Mouse (Mus musculus) heart, postnatal 0 days (tissue): ENCODE data around the gene 4930568D16Rik. TPM values are rescaled to one million over a fixed set of nuclear protein-coding genes. Genes with fewer than 3 reads are reported as not detected.
A peak's percentile ranks its signal among the peaks of the same experiment; 100 is the strongest.

Experiments
- ATAC-seq: fragments of 200-750 bp; cut with Nextera tagmentation; 2 replicates; pipeline ENCODE4 v1.8.0; 2017; ENCODE audit warnings: low read depth, moderate number of reproducible peaks, moderate library complexity; ENCODE audit not compliant: insufficient read depth
- DNase-seq: peaks from one replicate; pipeline ENCODE4 v3.0.0-alpha.2; 2016; ENCODE audit warnings: low spot score
- H3K27ac ChIP-seq: fragments of 300-500 bp; sonication (generic); 2 replicates; pipeline ENCODE4 v1.5.1; 2014; ENCODE audit warnings: low read depth, mild to moderate bottlenecking
- H3K27me3 ChIP-seq: fragments of 300-500 bp; sonication (generic); 2 replicates; pipeline ENCODE4 v1.6.1; 2014; ENCODE audit warnings: low read length, mixed read lengths; ENCODE audit not compliant: control insufficient read depth, insufficient read depth
- H3K36me3 ChIP-seq: fragments of 300-500 bp; sonication (generic); replicated peaks from 2 replicates; pipeline ENCODE4 v1.6.1; 2014; ENCODE audit warnings: low read length, mixed read lengths; ENCODE audit not compliant: control insufficient read depth, insufficient read depth
- H3K4me1 ChIP-seq: fragments of 300-500 bp; sonication (generic); 2 replicates; pipeline ENCODE4 v1.6.1; 2014; ENCODE audit warnings: antibody characterized with exemption; ENCODE audit not compliant: control insufficient read depth, insufficient read depth
- H3K4me2 ChIP-seq: fragments of 300-500 bp; sonication (generic); 2 replicates; pipeline ENCODE4 v1.6.1; 2014; ENCODE audit warnings: low read depth, mild to moderate bottlenecking, low read length, moderate library complexity
- H3K4me3 ChIP-seq: fragments of 300-500 bp; sonication (generic); 2 replicates; pipeline ENCODE4 v1.5.1; 2014; ENCODE audit warnings: low read depth, low read length
- H3K9ac ChIP-seq: fragments of 300-500 bp; sonication (generic); replicated peaks from 2 replicates; pipeline ENCODE4 v1.6.1; 2014; ENCODE audit warnings: low read depth, low read length, mixed read lengths
- H3K9me3 ChIP-seq: fragments of 300-500 bp; sonication (generic); replicated peaks from 2 replicates; pipeline ENCODE4 v1.6.1; 2016; ENCODE audit warnings: low read length; ENCODE audit not compliant: control insufficient read depth
- CTCF ChIP-seq: IDR thresholded peaks from 2 replicates; pipeline ENCODE4 v1.5.1; 2016; ENCODE audit warnings: antibody characterized with exemption, control low read depth, low read depth
- EP300 ChIP-seq: IDR thresholded peaks from 2 replicates; pipeline ENCODE4 v1.6.1; 2016; ENCODE audit warnings: antibody characterized with exemption, low read depth
- WGBS: fragments of 180-500 bp; shearing (Covaris S2); extraction: QIAGEN DNeasy Blood & Tissue Kit; methylation state at CpG from one replicate; pipeline ENCODE4 v1.1.7; 2014; 5-methylcytosine and 5-hydroxymethylcytosine counted together
- polyA plus RNA-seq: library from polyadenylated mRNA; unstranded; fragments of >200 nt; fragmentation: Nextera tagmentation; extraction: Ambion mirVana; gene quantifications from 2 replicates; pipeline ENCODE4 v1.2.1, GENCODE M21; 2015
- total RNA-seq: library from RNA; depleted of rRNA; stranded (reverse); fragments of >200 nt; gene quantifications from 2 replicates; pipeline ENCODE4 v1.2.3, GENCODE M21; 2014; ENCODE audit warnings: low replicate concordance

4930568D16Rik gene
- total and polyA plus RNA-seq, 2 experiments from 2014 or later = not detected

DNA sequence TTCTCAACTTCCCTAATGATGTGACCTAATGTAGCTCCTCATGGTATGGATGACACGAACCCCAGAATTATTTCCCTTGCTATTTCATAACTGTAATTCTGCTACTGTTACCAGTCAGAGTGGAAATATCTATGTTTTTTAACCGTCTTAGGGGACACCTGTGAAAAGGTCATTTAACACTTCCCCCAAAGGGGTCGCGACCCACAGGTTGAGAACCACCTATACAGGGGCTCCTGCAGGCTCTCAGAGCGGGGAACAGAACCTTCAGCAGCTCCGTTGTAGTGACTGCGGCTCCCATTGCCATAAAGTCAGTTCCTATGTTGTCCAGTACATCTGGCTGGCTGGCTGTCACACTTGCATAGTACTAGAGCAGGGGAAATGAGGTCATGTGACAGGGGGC lies 33.2 kb upstream of the 4930568D16Rik start:
- H3K4me2 ChIP-seq = no peak overlapping the region
- DNase-seq = no peak

DNA sequence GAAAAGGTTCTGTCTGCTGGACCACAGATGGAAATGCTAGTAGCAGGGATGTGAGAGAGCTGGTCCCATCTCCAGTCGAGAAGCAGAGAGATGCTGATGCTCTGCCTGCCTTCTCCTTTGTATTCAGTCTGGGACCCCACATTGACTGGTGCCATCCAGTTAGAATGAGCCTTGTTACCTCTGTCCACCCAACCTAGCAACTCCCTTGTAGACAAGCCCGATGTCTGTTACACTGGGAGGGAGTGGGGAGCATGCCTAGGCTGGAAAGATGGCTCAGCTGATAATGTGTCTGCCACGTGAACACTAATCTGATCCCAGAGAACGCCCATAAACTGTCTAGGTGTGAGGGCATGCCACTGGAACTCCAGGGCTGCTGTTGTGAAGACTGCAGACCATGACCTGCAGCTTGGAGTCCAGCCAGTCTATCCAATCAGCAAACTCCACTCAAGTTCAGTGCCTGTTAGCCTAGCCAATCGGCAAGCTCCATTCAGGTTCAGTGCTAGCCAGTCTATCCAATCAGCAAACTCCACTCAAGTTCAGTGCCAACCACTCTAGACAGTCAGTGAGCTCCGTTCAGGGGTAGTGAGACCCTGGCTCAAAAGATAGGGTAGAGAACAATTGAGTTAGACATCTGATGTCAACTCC lies 30.8 kb upstream of the 4930568D16Rik start:
- Histone ChIP-seq H3K27me3 (no peaks in the 10 kb centered on the region), H3K27ac (no peak overlapping the region), H3K4me1 (no peaks in the 10 kb centered on the region), H3K9me3 (no peaks in the 10 kb centered on the region), H3K36me3 (peaks cover 11% of the 10 kb centered on the region), H3K4me2 (no peak overlapping the region), H3K4me3 (no peak overlapping the region), H3K9ac (no peak overlapping the region)
- peak; percentile 17 for ATAC-seq
- 59% methylated on average over 6 of the region's 6 CpGs for WGBS
- DNase-seq = no peak
- TF ChIP-seq EP300 = no peak
- TF ChIP-seq CTCF = no peak

More for the DNA sequence above, 33.2 kb upstream of the 4930568D16Rik start:
- TF ChIP-seq CTCF = no peak
- TF ChIP-seq EP300 = no peak
- no peaks in the 10 kb centered on the region for H3K9me3 ChIP-seq
- no peaks in the 10 kb centered on the region for H3K4me1 ChIP-seq
- no peak overlapping the region for H3K4me3 ChIP-seq
- H3K27me3 ChIP-seq = no peaks in the 10 kb centered on the region
- no peak overlapping the region for H3K27ac ChIP-seq
- H3K9ac ChIP-seq = no peak overlapping the region
- H3K36me3 ChIP-seq = peaks cover 19% of the 10 kb centered on the region
- no peak for ATAC-seq
- WGBS = 92% methylated on average over 7 of the region's 7 CpGs

DNA sequence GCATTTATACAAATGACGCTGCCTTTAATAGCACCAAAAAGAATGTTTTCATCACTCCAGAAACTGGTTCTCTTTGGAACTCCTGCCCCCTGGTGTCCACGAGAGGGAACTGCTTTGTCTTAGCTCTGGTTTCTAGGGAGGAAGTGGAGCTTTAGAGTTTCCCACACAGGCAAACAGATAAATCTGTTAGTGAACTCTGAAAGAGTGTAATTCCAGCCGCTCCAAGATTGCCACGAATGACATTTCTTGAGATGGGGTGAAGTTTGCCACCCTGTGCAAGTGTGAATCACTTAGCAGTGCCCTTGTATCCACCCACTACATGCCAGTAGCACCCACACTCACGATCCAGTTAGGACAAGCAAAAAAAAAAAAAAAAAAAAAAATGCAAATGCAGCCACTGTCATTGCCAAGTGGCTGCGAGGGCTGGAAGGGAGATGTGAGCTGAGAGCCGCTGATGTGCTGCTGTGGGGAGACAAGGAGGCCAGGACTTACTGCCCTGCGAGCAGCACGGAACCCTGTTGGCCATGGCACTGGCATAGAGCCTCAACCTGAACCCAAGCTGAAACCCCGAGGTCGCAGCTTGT lies 30.2 kb upstream of the 4930568D16Rik start:
- 37% methylated on average over 11 of the region's 11 CpGs for WGBS
- no peaks in the 10 kb centered on the region for H3K9me3 ChIP-seq
- H3K36me3 ChIP-seq = peaks cover 11% of the 10 kb centered on the region
- H3K4me3 ChIP-seq = no peak overlapping the region
- H3K27ac ChIP-seq = no peak overlapping the region
- peak; percentile 14; the same call in 1 of the 2 replicates for ATAC-seq
- H3K27me3 ChIP-seq = no peaks in the 10 kb centered on the region
- peak; percentile 95 for TF ChIP-seq CTCF
- TF ChIP-seq EP300 = no peak
- no peak overlapping the region for H3K4me2 ChIP-seq
- no peaks in the 10 kb centered on the region for H3K4me1 ChIP-seq
- H3K9ac ChIP-seq = no peak overlapping the region
- peak; percentile 80 for DNase-seq

DNA sequence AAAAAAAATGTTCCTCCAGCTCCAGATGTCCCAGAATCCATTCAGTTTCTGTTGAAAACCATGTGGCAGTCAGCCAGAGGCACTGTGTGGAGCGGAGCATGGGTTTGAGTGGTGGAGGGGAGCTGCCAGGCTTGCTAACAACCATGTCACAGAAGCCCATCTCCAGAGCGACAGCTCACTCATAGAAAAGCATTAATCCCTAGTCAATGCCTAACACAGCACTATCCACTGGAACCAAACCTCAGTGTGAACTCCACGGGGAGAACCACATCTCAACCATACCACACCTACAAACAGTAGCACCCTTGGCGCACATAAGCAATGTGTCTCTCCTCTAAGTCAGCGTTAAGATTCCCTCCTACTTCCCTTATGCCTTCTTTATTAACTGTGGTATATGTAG lies 29.6 kb upstream of the 4930568D16Rik start, which contains the start of gene 4930402F06Rik:
Gene 4930402F06Rik, minus strand, starts transcription at position 80 of the 400 bp plus-strand sequence.
- no peak for DNase-seq
- 44% methylated on average over 5 of the region's 5 CpGs for WGBS
- no peak for TF ChIP-seq CTCF
- TF ChIP-seq EP300 = no peak
- ATAC-seq = 0 out of 2 replicates have a peak, but pooled peaks have one; percentile 33
- no peaks in the 10 kb centered on the region for H3K27me3 ChIP-seq
- H3K27ac ChIP-seq = no peak within 1 kb of the TSS
- no peaks in the 10 kb centered on the region for H3K4me1 ChIP-seq
- no peak within 1 kb of the TSS for H3K4me3 ChIP-seq
- H3K9ac ChIP-seq = no peak within 1 kb of the TSS
- H3K9me3 ChIP-seq = no peaks in the 10 kb centered on the region
- H3K4me2 ChIP-seq = no peak within 1 kb of the TSS
- H3K36me3 ChIP-seq = peaks cover 11% of the 10 kb centered on the region

DNA sequence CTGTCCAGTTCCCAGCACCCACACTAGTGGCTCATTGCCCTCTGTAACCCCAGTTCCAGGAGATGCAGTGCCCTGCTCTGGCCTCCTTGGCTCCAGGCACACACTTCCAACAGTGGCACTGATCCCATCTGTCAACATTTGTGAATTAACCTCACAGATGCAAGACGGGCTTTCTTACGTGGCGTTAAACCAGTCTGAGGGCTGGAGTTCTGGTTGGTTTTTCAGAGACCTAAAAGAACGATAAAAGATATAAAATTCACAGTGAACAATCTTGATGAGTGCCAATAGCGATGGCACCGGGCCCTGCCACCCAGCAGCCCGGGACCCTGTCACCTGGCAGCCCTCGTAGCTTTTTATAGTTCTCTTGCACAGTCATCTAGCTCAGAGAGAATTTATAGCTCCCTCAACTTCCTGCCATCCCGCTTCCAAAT lies 17.9 kb upstream of the 4930568D16Rik start:
- Histone ChIP-seq H3K36me3 (no peaks in the 10 kb centered on the region), H3K4me3 (no peak overlapping the region), H3K4me1 (0 out of 2 replicates have a peak, but pooled peaks cover 6% of the 10 kb centered on the region), H3K9me3 (no peaks in the 10 kb centered on the region; the same call in 1 of the 2 replicates), H3K4me2 (peak overlapping the region; percentile 18), H3K9ac (no peak overlapping the region), H3K27ac (peak overlapping the region; percentile 57), H3K27me3 (no peaks in the 10 kb centered on the region)
- 34% methylated on average over 9 of the region's 9 CpGs for WGBS
- peak; percentile 27 for DNase-seq
- peak; percentile 63; the same call in 1 of the 2 replicates for ATAC-seq
- no peak for TF ChIP-seq EP300
- no peak for TF ChIP-seq CTCF
